In genomic region chr17:10732303-10733048, GRCm38 (mm10) we compare ENCODE assay signal across 28 mouse cellular contexts.
DNase-seq lines count a peak whose midpoint lies in the region; ATAC-seq and TF ChIP-seq lines count a peak whose summit lies in the region.
"Had no signal": no experiment of that assay in that cellular context is flagged by ENCODE, and none has a peak within 500 bp of the region (broad histone marks: within the 10 kb centered on the region; RNA-seq: fewer than 3 reads in every experiment).

No protein-coding gene starts in this region.

- no peak for TF ChIP-seq EP300 in lung, postnatal 0 days (IDR thresholded peaks at IDR 0.05)

- H3K27ac ChIP-seq in kidney, adult 2 months (ENCODE audit: insufficient read depth, low read depth, low read length): no peak overlapping the region
- no peak overlapping the region for H3K27ac ChIP-seq in kidney, embryonic 14.5 days (ENCODE audit: low read depth, low read length)
- no peak overlapping the region for H3K27ac ChIP-seq in lung, postnatal 0 days (ENCODE audit: low read length)
- H3K27ac ChIP-seq in midbrain, embryonic 16.5 days (ENCODE audit: low read length): no peak overlapping the region
- H3K27ac ChIP-seq: embryonic facial prominence, embryonic 12.5 days; hindbrain, embryonic 14.5 days; layer of hippocampus, adult 2 months; liver, embryonic 12.5 days; neural tube, embryonic 15.5 days had no signal

- no peak overlapping the region for H3K4me3 ChIP-seq in kidney, adult 2 months (ENCODE audit: insufficient read depth, low read depth, low read length)
- H3K4me3 ChIP-seq in kidney, embryonic 14.5 days (ENCODE audit: low read length): no peak overlapping the region
- H3K4me3 ChIP-seq in lung, postnatal 0 days (ENCODE audit: low read depth, low read length): no peak overlapping the region
- no peak overlapping the region for H3K4me3 ChIP-seq in lung, adult 2 months (replicated peaks; ENCODE audit: extremely low read depth, low read depth, low read length)
- no peak overlapping the region for H3K4me3 ChIP-seq in midbrain, embryonic 16.5 days (ENCODE audit: low read depth, low read length)
- H3K4me3 ChIP-seq: embryonic facial prominence, embryonic 12.5 days; heart, embryonic 12.5 days; layer of hippocampus, adult 2 months; liver, embryonic 12.5 days; neural tube, embryonic 15.5 days had no signal

- 0 out of 2 replicates have a peak, but pooled peaks cover 5% of the 10 kb centered on the region for H3K4me1 ChIP-seq in kidney, adult 2 months (ENCODE audit: control insufficient read depth, insufficient read depth, low read length)
- H3K4me1 ChIP-seq in kidney, embryonic 14.5 days (ENCODE audit: control insufficient read depth, insufficient read depth, low read length): no peaks in the 10 kb centered on the region
- no peaks in the 10 kb centered on the region; the same call in 1 of the 2 replicates for H3K4me1 ChIP-seq in lung, postnatal 0 days (ENCODE audit: insufficient read depth, low read depth, low read length)
- H3K4me1 ChIP-seq in lung, adult 2 months (ENCODE audit: control insufficient read depth, insufficient read depth, low read length): no peaks in the 10 kb centered on the region
- peaks cover 6% of the 10 kb centered on the region for H3K4me1 ChIP-seq in midbrain, embryonic 16.5 days (ENCODE audit: control insufficient read depth, insufficient read depth, low read length)
- H3K4me1 ChIP-seq: embryonic facial prominence, embryonic 12.5 days; heart, embryonic 12.5 days; liver, embryonic 12.5 days had no signal

- H3K4me2 ChIP-seq in kidney, embryonic 14.5 days (replicated peaks; ENCODE audit: low read depth, low read length): no peak overlapping the region
- H3K4me2 ChIP-seq in lung, postnatal 0 days (replicated peaks; ENCODE audit: low read depth, low read length): no peak overlapping the region
- H3K4me2 ChIP-seq in midbrain, embryonic 16.5 days (ENCODE audit: low read length): no peak overlapping the region
- H3K4me2 ChIP-seq: embryonic facial prominence, embryonic 12.5 days; heart, embryonic 12.5 days; hindbrain, embryonic 14.5 days; liver, embryonic 12.5 days; neural tube, embryonic 15.5 days had no signal

- TF ChIP-seq POLR2A in kidney, adult 2 months (IDR thresholded peaks at IDR 0.05; ENCODE audit: low read depth, low read length): no peak
- no peak for TF ChIP-seq POLR2A in lung, adult 2 months (IDR thresholded peaks at IDR 0.05; ENCODE audit: borderline replicate concordance, extremely low read depth, low read depth, low read length)

- TF ChIP-seq CTCF in kidney, adult 2 months (conservative IDR thresholded peaks at IDR 0.05; ENCODE audit: insufficient read depth, insufficient read length, low read depth, low read length): no peak
- TF ChIP-seq CTCF in lung, postnatal 0 days (IDR thresholded peaks at IDR 0.05): no peak
- TF ChIP-seq CTCF in lung, adult 2 months (IDR thresholded peaks at IDR 0.05; ENCODE audit: insufficient read depth, low read length): no peak

- 25% methylated on average over 4 of the region's 4 CpGs for WGBS in kidney, adult 2 months
- WGBS in kidney, embryonic 14.5 days: 49% methylated on average over 4 of the region's 4 CpGs
- WGBS in lung, postnatal 0 days: 25% methylated on average over 4 of the region's 4 CpGs
- WGBS in lung, adult 2 months: 45% methylated on average over 4 of the region's 4 CpGs
- WGBS in midbrain, embryonic 16.5 days: 23% methylated on average over 4 of the region's 4 CpGs

- intact Hi-C loops in heart, postnatal 36 days (cut with DNase I): no loop called here

- no peaks in the 10 kb centered on the region for H3K27me3 ChIP-seq in kidney, adult 2 months (replicated peaks; ENCODE audit: control insufficient read depth, insufficient read depth, low read length)
- no peaks in the 10 kb centered on the region for H3K27me3 ChIP-seq in kidney, embryonic 14.5 days (ENCODE audit: control insufficient read depth, insufficient read depth, low read length)
- H3K27me3 ChIP-seq in lung, postnatal 0 days (replicated peaks; ENCODE audit: insufficient read depth, low read length): no peaks in the 10 kb centered on the region
- H3K27me3 ChIP-seq in midbrain, embryonic 16.5 days (ENCODE audit: control insufficient read depth, insufficient read depth, low read depth, low read length): no peaks in the 10 kb centered on the region
- H3K27me3 ChIP-seq: embryonic facial prominence, embryonic 12.5 days; liver, embryonic 12.5 days; neural tube, embryonic 15.5 days had no signal

- ATAC-seq in kidney, embryonic 14.5 days (ENCODE audit: low FRiP score, low TSS enrichment): no peak
- peak; percentile 57 for ATAC-seq in lung, postnatal 0 days
- no peak for ATAC-seq in midbrain, embryonic 16.5 days
- ATAC-seq: activated CD4-positive, CD25-positive, alpha-beta regulatory T cell, adult 4 months; intestine, postnatal 0 days; liver, embryonic 12.5 days; liver, postnatal 0 days had no signal

- no peak overlapping the region for H3K9ac ChIP-seq in kidney, embryonic 14.5 days (ENCODE audit: low read depth, low read length)
- no peak overlapping the region for H3K9ac ChIP-seq in lung, postnatal 0 days (replicated peaks; ENCODE audit: low read depth)
- H3K9ac ChIP-seq in midbrain, embryonic 16.5 days (ENCODE audit: low read depth, low read length): no peak overlapping the region
- H3K9ac ChIP-seq: embryonic facial prominence, embryonic 12.5 days; heart, embryonic 12.5 days; hindbrain, embryonic 14.5 days; liver, embryonic 12.5 days; liver, postnatal 0 days; neural tube, embryonic 15.5 days had no signal

- H3K36me3 ChIP-seq in kidney, adult 2 months (ENCODE audit: control insufficient read depth, insufficient read depth, low read length): no peaks in the 10 kb centered on the region
- H3K36me3 ChIP-seq in kidney, embryonic 14.5 days (ENCODE audit: control insufficient read depth, insufficient read depth, low read length): no peaks in the 10 kb centered on the region
- no peaks in the 10 kb centered on the region for H3K36me3 ChIP-seq in lung, postnatal 0 days (ENCODE audit: insufficient read depth, low read length)
- H3K36me3 ChIP-seq in midbrain, embryonic 16.5 days (ENCODE audit: control insufficient read depth, insufficient read depth, low read length): no peaks in the 10 kb centered on the region
- H3K36me3 ChIP-seq: embryonic facial prominence, embryonic 12.5 days; heart, embryonic 12.5 days; liver, embryonic 12.5 days; neural tube, embryonic 15.5 days had no signal

- no peaks in the 10 kb centered on the region for H3K9me3 ChIP-seq in kidney, embryonic 14.5 days (ENCODE audit: control insufficient read depth, low read length)
- no peaks in the 10 kb centered on the region for H3K9me3 ChIP-seq in lung, postnatal 0 days (ENCODE audit: low read length)
- H3K9me3 ChIP-seq in midbrain, embryonic 16.5 days (replicated peaks; ENCODE audit: control insufficient read depth, low read length, poor library complexity, severe bottlenecking): no peaks in the 10 kb centered on the region
- H3K9me3 ChIP-seq: embryonic facial prominence, embryonic 12.5 days; heart, embryonic 12.5 days; liver, embryonic 12.5 days; neural tube, embryonic 15.5 days had no signal

- DNase-seq in kidney, adult 2 months: peak; percentile 62
- DNase-seq in lung, postnatal 0 days (ENCODE audit: low spot score): peak; percentile 59
- no peak for DNase-seq in lung, adult 2 months
- DNase-seq in brain, embryonic 18.5 days (ENCODE audit: low read depth, low spot score): peak; percentile 30
- peak; percentile 36 for DNase-seq in lung, postnatal 25 days (ENCODE audit: low spot score)
- DNase-seq in heart, postnatal 36 days: no peak
- DNase-seq: adrenal gland, adult 2 months; adrenal gland, postnatal 36 days; cerebellum, adult 11 months; cerebellum, adult 9-10 months; cerebellum, postnatal 36 days; gastrocnemius, postnatal 10 days; layer of hippocampus, postnatal 36 days; left cerebral cortex, postnatal 4 days; liver, postnatal 0 days; midbrain, embryonic 14.5 days; retina, postnatal 1 day; right cerebral cortex, postnatal 14 days had no signal

Comparison
In these comparisons a context has a peak if more than half of its experiments do, and no peak if none do; other contexts are left out.
1. DNase-seq: peak in kidney, adult 2 months (single experiment), lung, postnatal 0 days (single experiment), brain, embryonic 18.5 days (single experiment) and lung, postnatal 25 days (single experiment); none in lung, adult 2 months (single experiment) and heart, postnatal 36 days (0 of 2).